Mouse (Mus musculus) embryonic fibroblast, embryonic 13.5 days (primary cell): ENCODE measurements around the gene Tie1.

Source experiments
- CTCF ChIP-seq: IDR thresholded peaks from 2 replicates; pipeline ENCODE4 v1.5.1; 2011; ENCODE audit warnings: mild to moderate bottlenecking, control low read depth, low read length, moderate library complexity, borderline replicate concordance; ENCODE audit not compliant: insufficient read depth
- POLR2A ChIP-seq: IDR thresholded peaks from 2 replicates; pipeline ENCODE4 v1.6.1; 2011; ENCODE audit warnings: low read depth, mild to moderate bottlenecking, control low read depth, low read length, moderate library complexity

DNA sequence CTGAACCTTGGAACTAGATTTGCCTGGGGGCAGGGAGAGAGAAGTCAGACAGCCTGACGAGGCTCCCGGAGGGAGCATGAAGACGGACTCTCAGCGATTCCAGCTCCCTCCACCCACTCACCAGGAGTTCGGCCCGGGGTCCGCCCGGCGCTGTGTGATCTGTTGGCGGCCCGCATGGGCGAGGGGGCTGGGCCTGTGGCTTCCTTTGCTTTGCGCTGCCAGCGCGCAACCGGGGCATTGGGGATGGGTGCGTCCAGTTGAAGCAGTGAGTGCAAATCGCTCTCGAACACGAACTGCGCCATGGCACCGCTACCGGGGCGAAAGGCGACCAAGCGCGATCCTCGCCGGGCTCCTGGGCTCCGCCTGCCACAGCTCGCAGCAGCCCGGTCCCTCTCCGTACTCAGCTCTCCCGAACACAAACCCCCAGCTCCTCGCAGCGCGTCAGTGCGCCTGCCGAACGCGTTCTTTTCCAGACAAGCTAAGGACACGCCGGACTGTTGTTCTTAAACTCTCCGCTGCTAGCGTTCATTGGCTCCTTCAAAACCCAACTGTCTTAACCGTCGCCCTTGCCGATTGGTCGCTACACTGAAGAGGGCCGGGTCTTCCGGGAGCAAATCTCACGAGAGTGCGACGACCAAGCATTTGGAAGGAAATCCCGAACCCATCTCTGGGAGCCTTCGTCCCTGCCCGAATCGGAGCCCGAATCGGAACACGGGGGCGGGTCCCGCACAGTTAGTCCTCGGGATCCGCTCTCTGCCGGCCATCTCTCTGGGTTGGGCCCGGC lies 52.8 kb downstream of the Tie1 start, which contains the start of gene Cdc20:
- peak; percentile 83 for TF ChIP-seq POLR2A
- no peak for TF ChIP-seq CTCF
